ENCODE assay signal across 8 mouse cellular contexts in genomic region chr9:77909572-77910269, GRCm38 (mm10). TPM values are rescaled to one million over a fixed set of nuclear protein-coding genes. Genes with fewer than 3 reads are reported as not detected.
DNase-seq lines count a peak whose midpoint lies in the region; ATAC-seq and TF ChIP-seq lines count a peak whose summit lies in the region.

No protein-coding gene starts in this region.

- H3K9me3 ChIP-seq in ES-E14 (ENCODE audit: control insufficient read depth, insufficient read depth, low read depth, low read length) = no peaks in the 10 kb centered on the region
- H3K9me3 ChIP-seq in lung, embryonic 15.5 days = no peaks in the 10 kb centered on the region

- H3K4me1 ChIP-seq in heart, adult 2 months (ENCODE audit: control insufficient read depth, insufficient read depth, low read length) = peaks cover 10% of the 10 kb centered on the region
- peaks cover 0 to 6% of the 10 kb centered on the region in 2 experiments; a peak in 1 of 4 replicates for H3K4me1 ChIP-seq in ES-E14 (ENCODE audit: control insufficient read depth in 2 of 2, insufficient read depth in 2 of 2, low read length in 2 of 2, poor library complexity in 1 of 2)
- peaks cover 16% of the 10 kb centered on the region for H3K4me1 ChIP-seq in lung, embryonic 15.5 days

- H3K79me2 ChIP-seq in heart, adult 2 months (replicated peaks; ENCODE audit: control insufficient read depth, insufficient read depth, low read length) = no peaks in the 10 kb centered on the region

- no peak for TF ChIP-seq CTCF in heart, adult 2 months (IDR thresholded peaks at IDR 0.05)

- in situ Hi-C loops in ES-E14 (cut with MboI; ENCODE audit: low sequenced_read_pairs in 2 of 2, unreplicated experiment in 2 of 2) = no loop called here

- TF ChIP-seq EP300 in heart, adult 2 months (IDR thresholded peaks at IDR 0.05; ENCODE audit: insufficient read depth, low read depth, low read length) = no peak

- peak overlapping the region; percentile 55 for H3K9ac ChIP-seq in heart, adult 2 months (ENCODE audit: low read depth, low read length)
- H3K9ac ChIP-seq in ES-E14 (ENCODE audit: insufficient read depth, low read depth, low read length, poor library complexity, severe bottlenecking) = peak overlapping the region; percentile 15; the same call in 1 of the 2 replicates
- H3K9ac ChIP-seq in lung, embryonic 15.5 days = peak overlapping the region; percentile 67; the same call in 1 of the 2 replicates

- H3K27ac ChIP-seq in heart, adult 2 months = peak overlapping the region; percentile 99
- peak overlapping the region; percentile 37; the same call in 1 of the 2 replicates for H3K27ac ChIP-seq in ES-E14 (ENCODE audit: insufficient read depth, low read depth, low read length, poor library complexity, severe bottlenecking)
- peak overlapping the region; percentile 98 for H3K27ac ChIP-seq in lung, embryonic 15.5 days

- WGBS in heart, adult 2 months = 33% methylated on average over 10 of the region's 10 CpGs
- 24% methylated on average over 10 of the region's 10 CpGs for WGBS in lung, embryonic 15.5 days

- DNase-seq in heart, adult 2 months = peak; percentile 32 to 51
- DNase-seq in heart, adult 11 months = no peak
- no peak for DNase-seq in ES-E14 (ENCODE audit: low read depth, low spot score)
- DNase-seq in heart, postnatal 10 days = peak; percentile 28 to 33
- DNase-seq in splenic B cell, adult 2 months (ENCODE audit: low read depth, low spot score) = peak; percentile 77
- DNase-seq in right cerebral cortex, postnatal 25 days = no peak
- no peak for DNase-seq in urinary bladder, postnatal 36 days (ENCODE audit: low spot score in 2 of 2)

- intact Hi-C loops in heart, adult 2 months (cut with DNase I) = loop anchor here (1.0 to 10.0 kb wide), 6 partner anchors 75 to 265 kb away; partner anchors contain the start of gene Gclc
- intact Hi-C loops in heart, postnatal 10 days (cut with DNase I) = loop anchor here (1.0 to 2.0 kb wide), 3 partner anchors 97 to 155 kb away; partner anchors contain the start of gene Gclc

- TF ChIP-seq POLR2A in heart, adult 2 months (IDR thresholded peaks at IDR 0.05; ENCODE audit: insufficient read depth, low read depth, low read length) = no peak

- H3K27me3 ChIP-seq in heart, adult 2 months (ENCODE audit: control insufficient read depth, insufficient read depth, low read length) = no peaks in the 10 kb centered on the region
- no peaks in the 10 kb centered on the region for H3K27me3 ChIP-seq in lung, embryonic 15.5 days
- H3K27me3 ChIP-seq in splenic B cell, adult 2 months (ENCODE audit: control insufficient read depth, insufficient read depth, low read length, poor library complexity, severe bottlenecking) = no peaks in the 10 kb centered on the region

- H3K36me3 ChIP-seq in heart, adult 2 months (ENCODE audit: control insufficient read depth, insufficient read depth, low read length) = peaks cover 5% of the 10 kb centered on the region
- H3K36me3 ChIP-seq in ES-E14 (ENCODE audit: control insufficient read depth, insufficient read depth, low read length, poor library complexity, severe bottlenecking) = no peaks in the 10 kb centered on the region
- no peaks in the 10 kb centered on the region for H3K36me3 ChIP-seq in lung, embryonic 15.5 days
- no peaks in the 10 kb centered on the region for H3K36me3 ChIP-seq in splenic B cell, adult 2 months (ENCODE audit: control insufficient read depth, insufficient read depth, low read length, poor library complexity, severe bottlenecking)

- H3K4me2 ChIP-seq in lung, embryonic 15.5 days = peak overlapping the region; percentile 67

- ATAC-seq in lung, embryonic 15.5 days (ENCODE audit: borderline replicate concordance, extremely low read depth, low FRiP score, low TSS enrichment) = no peak

- peak overlapping the region; percentile 88 for H3K4me3 ChIP-seq in heart, adult 2 months
- peak overlapping the region; percentile 82 to 85 for H3K4me3 ChIP-seq in ES-E14 (ENCODE audit: insufficient read depth in 1 of 2, low read depth in 1 of 2, low read length in 2 of 2, poor library complexity in 1 of 2, severe bottlenecking in 1 of 2)
- peak overlapping the region; percentile 75 for H3K4me3 ChIP-seq in lung, embryonic 15.5 days

TF ChIP-seq in ES-E14, 5 proteins besides CTCF, POLR2A, EP300 and RAD21:
- TF ChIP-seq HCFC1 (IDR thresholded peaks at IDR 0.05; ENCODE audit: borderline replicate concordance, insufficient read depth, low read length) (no peak), ZNF384 (IDR thresholded peaks at IDR 0.05; ENCODE audit: low read depth, low read length) (no peak), MAFK (IDR thresholded peaks at IDR 0.05; ENCODE audit: insufficient read depth, low read depth, low read length) (no peak), ZC3H11A (IDR thresholded peaks at IDR 0.05; ENCODE audit: borderline replicate concordance, low read depth, low read length) (no peak), CHD2 (IDR thresholded peaks at IDR 0.05; ENCODE audit: low read depth, low read length) (no peak)

RNA-seq across cellular contexts. Expression of gene Elovl5, which starts 7.4 kb away (rescaled TPM):
- 10 to 100 TPM; 34.0 to 37.5 TPM for total RNA-seq in heart, adult 2 months (2021)
- polyA plus RNA-seq in heart, adult 2 months (2012; rRNA removed) = 35.9 and 50.2 TPM in 2 replicates
- 118 and 166 TPM in 2 replicates for total RNA-seq in ES-E14 (2012; rRNA removed)
- 10 to 100 TPM; 53.9 to 56.7 TPM for total RNA-seq in heart, postnatal 10 days (2021)
- polyA plus RNA-seq in lung, embryonic 15.5 days (2015; fragmentation: Nextera tagmentation; extraction: Ambion mirVana) = 78.0 and 83.0 TPM in 2 replicates

Comparison
In these comparisons a context has a peak if more than half of its experiments do, and no peak if none do; other contexts are left out.
1. DNase-seq: peak in heart, adult 2 months (2 of 2), heart, postnatal 10 days (2 of 2) and splenic B cell, adult 2 months (single experiment); none in heart, adult 11 months (single experiment), ES-E14 (single experiment), right cerebral cortex, postnatal 25 days (single experiment) and urinary bladder, postnatal 36 days (0 of 2).
2. H3K27ac ChIP-seq: peak in every context shown above with its lines; median percentile 99 in heart, adult 2 months; 98 in lung, embryonic 15.5 days; 37 in ES-E14.
3. H3K9ac ChIP-seq: peak in every context shown above with its lines; median percentile 67 in lung, embryonic 15.5 days; 55 in heart, adult 2 months; 15 in ES-E14.
4. Peak in every context shown above with its lines, with median percentiles within 50 percentile points of each other: H3K4me3 ChIP-seq.